Mouse (Mus musculus): ENCODE measurements around the gene Oit1.

- TF ChIP-seq CTCF (IDR thresholded peaks at IDR 0.05; ENCODE audit: low read depth) = no peak
- TF ChIP-seq EP300 (IDR thresholded peaks at IDR 0.05; ENCODE audit: low read depth) = no peak
Observed at GRCm38 (mm10) chr14:8418610-8419009, 40.1 kb upstream of the Oit1 start.
